Mouse (Mus musculus): ENCODE data around the gene Itga11. TPM values are rescaled to one million over a fixed set of nuclear protein-coding genes. Genes with fewer than 3 reads are reported as not detected.

The Itga11 gene
- polyA plus RNA-seq, 1 experiment from 2014 or later = 3.0 TPM

GRCm38 (mm10) chr9:62696799-62697198 is 19.2 kb downstream of the Itga11 start:
- H3K9me3 ChIP-seq (ENCODE audit: control insufficient read depth, low read length) = no peaks in the 10 kb centered on the region
- no peaks in the 10 kb centered on the region for H3K4me1 ChIP-seq (ENCODE audit: control insufficient read depth, insufficient read depth, low read length)
- H3K36me3 ChIP-seq (ENCODE audit: control insufficient read depth, insufficient read depth, low read length) = no peaks in the 10 kb centered on the region
- H3K27ac ChIP-seq (ENCODE audit: low read depth, low read length) = no peak overlapping the region
- H3K9ac ChIP-seq (ENCODE audit: low read length) = no peak overlapping the region
- WGBS = 88% methylated on average over 4 of the region's 4 CpGs
- no peak for ATAC-seq (ENCODE audit: insufficient read depth, low FRiP score, low TSS enrichment)
- no peaks in the 10 kb centered on the region for H3K27me3 ChIP-seq (ENCODE audit: control insufficient read depth, insufficient read depth, low read length)
- H3K4me3 ChIP-seq (ENCODE audit: low read depth, low read length) = no peak overlapping the region
- H3K4me2 ChIP-seq (ENCODE audit: low read depth) = no peak overlapping the region
- no peak for DNase-seq (ENCODE audit: low spot score)

DNA sequence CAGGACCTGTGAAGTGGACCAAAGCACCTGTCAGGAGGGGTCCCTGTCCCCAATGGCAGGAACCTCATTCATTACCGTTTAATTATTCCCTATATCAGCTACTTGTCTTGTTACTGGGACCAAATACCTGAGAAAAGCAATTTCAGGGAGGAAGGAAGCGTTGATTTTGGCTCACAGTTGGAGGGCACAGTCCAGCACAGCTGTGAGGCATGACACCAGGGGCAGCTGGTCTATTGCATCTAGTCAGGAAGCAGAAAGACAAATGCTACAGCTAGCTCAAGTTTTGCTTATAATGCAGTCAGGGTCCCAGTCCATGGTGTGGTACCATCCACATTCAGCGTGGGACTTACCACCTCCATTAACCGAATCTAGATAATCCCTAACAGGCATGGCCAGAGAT is 29.6 kb downstream of the Itga11 start:
- no peaks in the 10 kb centered on the region for H3K27me3 ChIP-seq (ENCODE audit: control insufficient read depth, insufficient read depth, low read length)
- no peak for DNase-seq (ENCODE audit: low spot score)
- WGBS = 78% methylated on average over 4 of the region's 4 CpGs
- H3K9me3 ChIP-seq (ENCODE audit: control insufficient read depth, low read length) = no peaks in the 10 kb centered on the region
- H3K4me3 ChIP-seq (ENCODE audit: low read depth, low read length) = no peak overlapping the region
- H3K27ac ChIP-seq (ENCODE audit: low read depth, low read length) = no peak overlapping the region
- no peaks in the 10 kb centered on the region for H3K36me3 ChIP-seq (ENCODE audit: control insufficient read depth, insufficient read depth, low read length)
- no peak for ATAC-seq (ENCODE audit: insufficient read depth, low FRiP score, low TSS enrichment)
- no peak overlapping the region for H3K4me2 ChIP-seq (ENCODE audit: low read depth)
- no peak overlapping the region for H3K9ac ChIP-seq (ENCODE audit: low read length)
- H3K4me1 ChIP-seq (ENCODE audit: control insufficient read depth, insufficient read depth, low read length) = no peaks in the 10 kb centered on the region

DNA sequence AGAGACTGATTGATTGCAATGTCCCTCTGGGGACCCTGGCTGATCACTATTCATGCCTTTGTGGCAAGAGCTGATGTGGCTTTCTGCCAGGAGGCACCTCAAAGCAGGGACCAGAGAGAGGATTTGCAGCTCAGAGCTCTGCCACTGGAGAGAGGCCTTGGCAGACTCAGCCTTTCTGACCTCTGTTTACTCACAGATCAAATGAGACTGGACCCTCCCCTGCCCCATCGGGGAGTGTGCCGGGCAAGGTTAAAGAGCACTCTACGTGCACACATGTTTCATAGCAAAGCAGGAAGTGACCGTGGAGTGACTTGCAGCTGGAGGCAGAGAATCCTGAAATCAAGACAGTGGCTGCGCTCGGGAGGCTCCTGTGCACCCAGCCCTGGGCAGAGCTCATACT is 30.2 kb downstream of the Itga11 start:
- H3K27ac ChIP-seq (ENCODE audit: low read depth, low read length) = no peak overlapping the region

GRCm38 (mm10) chr9:62709983-62710382 is 32.4 kb downstream of the Itga11 start:
- Histone ChIP-seq H3K4me3 (ENCODE audit: low read depth, low read length) (no peak overlapping the region), H3K9me3 (ENCODE audit: control insufficient read depth, low read length) (no peaks in the 10 kb centered on the region), H3K4me2 (ENCODE audit: low read depth) (no peak overlapping the region), H3K36me3 (ENCODE audit: control insufficient read depth, insufficient read depth, low read length) (no peaks in the 10 kb centered on the region), H3K27me3 (ENCODE audit: control insufficient read depth, insufficient read depth, low read length) (no peaks in the 10 kb centered on the region), H3K9ac (ENCODE audit: low read length) (no peak overlapping the region), H3K27ac (ENCODE audit: low read depth, low read length) (no peak overlapping the region), H3K4me1 (ENCODE audit: control insufficient read depth, insufficient read depth, low read length) (no peaks in the 10 kb centered on the region)
- WGBS = 93% methylated on average over 5 of the region's 5 CpGs
- no peak for ATAC-seq (ENCODE audit: insufficient read depth, low FRiP score, low TSS enrichment)
- DNase-seq (ENCODE audit: low spot score) = no peak

More for the DNA sequence above, 30.2 kb downstream of the Itga11 start:
- no peak overlapping the region for H3K4me2 ChIP-seq (ENCODE audit: low read depth)
- H3K36me3 ChIP-seq (ENCODE audit: control insufficient read depth, insufficient read depth, low read length) = no peaks in the 10 kb centered on the region
- no peaks in the 10 kb centered on the region for H3K9me3 ChIP-seq (ENCODE audit: control insufficient read depth, low read length)
- no peaks in the 10 kb centered on the region for H3K4me1 ChIP-seq (ENCODE audit: control insufficient read depth, insufficient read depth, low read length)
- H3K9ac ChIP-seq (ENCODE audit: low read length) = no peak overlapping the region
- WGBS = 51% methylated on average over 6 of the region's 6 CpGs
- no peak overlapping the region for H3K4me3 ChIP-seq (ENCODE audit: low read depth, low read length)
- no peak for ATAC-seq (ENCODE audit: insufficient read depth, low FRiP score, low TSS enrichment)
- DNase-seq (ENCODE audit: low spot score) = no peak
- no peaks in the 10 kb centered on the region for H3K27me3 ChIP-seq (ENCODE audit: control insufficient read depth, insufficient read depth, low read length)

DNA sequence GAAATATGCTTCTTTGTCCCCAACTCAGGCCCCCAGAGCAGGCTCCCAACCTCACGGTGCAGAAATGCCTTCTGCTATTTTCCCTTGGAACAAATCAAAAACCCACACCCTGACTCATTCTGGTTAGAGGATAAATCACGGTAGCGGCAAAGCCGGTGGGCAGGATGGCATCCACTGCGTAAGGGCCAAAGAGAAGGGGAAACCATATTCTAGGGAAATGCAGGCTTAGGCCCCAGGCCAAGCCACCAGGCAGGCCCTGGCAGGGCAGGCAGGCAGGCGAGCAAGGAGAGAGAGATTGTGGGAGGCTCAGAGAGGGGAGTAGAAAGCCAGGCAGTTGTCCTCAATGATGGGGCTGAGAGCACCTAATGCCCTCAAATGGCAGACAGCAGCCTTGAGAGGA is 34.7 kb downstream of the Itga11 start:
- Histone ChIP-seq H3K4me3 (ENCODE audit: low read depth, low read length) (no peak overlapping the region), H3K4me2 (ENCODE audit: low read depth) (no peak overlapping the region), H3K9ac (ENCODE audit: low read length) (no peak overlapping the region), H3K36me3 (ENCODE audit: control insufficient read depth, insufficient read depth, low read length) (no peaks in the 10 kb centered on the region), H3K4me1 (ENCODE audit: control insufficient read depth, insufficient read depth, low read length) (no peaks in the 10 kb centered on the region), H3K27ac (ENCODE audit: low read depth, low read length) (no peak overlapping the region), H3K9me3 (ENCODE audit: control insufficient read depth, low read length) (no peaks in the 10 kb centered on the region), H3K27me3 (ENCODE audit: control insufficient read depth, insufficient read depth, low read length) (no peaks in the 10 kb centered on the region)
- ATAC-seq (ENCODE audit: insufficient read depth, low FRiP score, low TSS enrichment) (no peak), DNase-seq (ENCODE audit: low spot score) (no peak)
- 80% methylated on average over 6 of the region's 6 CpGs for WGBS

GRCm38 (mm10) chr9:62713040-62713439 is 35.4 kb downstream of the Itga11 start:
- WGBS = 82% methylated on average over 8 of the region's 8 CpGs
- Histone ChIP-seq H3K36me3 (ENCODE audit: control insufficient read depth, insufficient read depth, low read length) (no peaks in the 10 kb centered on the region), H3K9ac (ENCODE audit: low read length) (no peak overlapping the region), H3K27ac (ENCODE audit: low read depth, low read length) (no peak overlapping the region), H3K4me1 (ENCODE audit: control insufficient read depth, insufficient read depth, low read length) (no peaks in the 10 kb centered on the region; the same call in 1 of the 2 replicates), H3K27me3 (ENCODE audit: control insufficient read depth, insufficient read depth, low read length) (no peaks in the 10 kb centered on the region), H3K4me2 (ENCODE audit: low read depth) (no peak overlapping the region), H3K4me3 (ENCODE audit: low read depth, low read length) (no peak overlapping the region), H3K9me3 (ENCODE audit: control insufficient read depth, low read length) (no peaks in the 10 kb centered on the region)
- DNase-seq (ENCODE audit: low spot score) (no peak), ATAC-seq (ENCODE audit: insufficient read depth, low FRiP score, low TSS enrichment) (no peak)

DNA sequence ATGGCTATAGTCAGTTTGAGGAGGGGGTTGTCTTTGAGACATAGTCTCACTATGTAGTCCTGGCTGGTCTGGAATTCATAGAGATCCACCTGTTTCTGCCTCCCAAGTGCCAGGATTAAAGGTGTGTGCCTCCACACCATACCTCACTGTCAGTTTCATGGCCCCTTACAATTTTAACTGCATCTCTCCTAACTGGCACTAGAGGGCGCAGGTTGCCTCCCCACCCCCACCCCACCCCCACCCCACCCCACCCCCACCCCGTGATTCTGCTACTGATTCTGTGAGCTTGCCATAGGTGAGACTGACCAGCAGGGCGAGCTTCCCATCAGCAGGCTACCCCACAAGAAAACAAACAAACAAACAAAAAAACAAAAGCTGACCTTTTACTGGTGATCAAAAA is 36.7 kb downstream of the Itga11 start:
- Histone ChIP-seq H3K4me3 (ENCODE audit: low read depth, low read length) (no peak overlapping the region), H3K27ac (ENCODE audit: low read depth, low read length) (no peak overlapping the region), H3K4me2 (ENCODE audit: low read depth) (no peak overlapping the region), H3K27me3 (ENCODE audit: control insufficient read depth, insufficient read depth, low read length) (no peaks in the 10 kb centered on the region), H3K36me3 (ENCODE audit: control insufficient read depth, insufficient read depth, low read length) (no peaks in the 10 kb centered on the region), H3K4me1 (ENCODE audit: control insufficient read depth, insufficient read depth, low read length) (peaks cover 7% of the 10 kb centered on the region), H3K9ac (ENCODE audit: low read length) (no peak overlapping the region), H3K9me3 (ENCODE audit: control insufficient read depth, low read length) (no peaks in the 10 kb centered on the region)
- no peak for ATAC-seq (ENCODE audit: insufficient read depth, low FRiP score, low TSS enrichment)
- no peak for DNase-seq (ENCODE audit: low spot score)
- WGBS = 50% methylated on average over 3 of the region's 3 CpGs

DNA sequence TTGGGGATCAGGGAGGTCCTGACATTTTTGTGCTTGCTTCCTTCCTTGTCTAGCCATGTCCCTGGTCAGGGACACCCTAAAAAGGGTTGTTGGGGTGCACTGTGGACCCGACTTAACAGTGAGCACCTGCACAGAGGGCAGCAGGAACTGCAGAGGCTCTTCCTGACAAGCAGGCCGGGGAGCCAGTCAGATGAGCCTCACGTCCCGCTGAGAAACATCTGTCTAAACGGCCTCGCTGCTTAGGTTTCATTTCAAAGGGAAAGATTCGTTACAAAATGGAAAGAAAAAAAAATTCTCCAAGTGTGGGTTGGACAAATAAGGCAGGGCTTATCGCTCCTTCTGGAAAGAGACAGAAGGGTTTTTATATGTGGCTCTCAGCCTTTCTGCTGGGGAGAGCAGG is 40.4 kb downstream of the Itga11 start:
- Histone ChIP-seq H3K36me3 (ENCODE audit: control insufficient read depth, insufficient read depth, low read length) (no peaks in the 10 kb centered on the region), H3K4me1 (ENCODE audit: control insufficient read depth, insufficient read depth, low read length) (peaks cover 7% of the 10 kb centered on the region), H3K9ac (ENCODE audit: low read length) (no peak overlapping the region), H3K4me2 (ENCODE audit: low read depth) (no peak overlapping the region), H3K27ac (ENCODE audit: low read depth, low read length) (0 out of 2 replicates have a peak overlapping the region, but pooled peaks have one; percentile 46), H3K9me3 (ENCODE audit: control insufficient read depth, low read length) (no peaks in the 10 kb centered on the region), H3K27me3 (ENCODE audit: control insufficient read depth, insufficient read depth, low read length) (no peaks in the 10 kb centered on the region), H3K4me3 (ENCODE audit: low read depth, low read length) (no peak overlapping the region)
- 49% methylated on average over 8 of the region's 8 CpGs for WGBS
- no peak for ATAC-seq (ENCODE audit: insufficient read depth, low FRiP score, low TSS enrichment)
- DNase-seq (ENCODE audit: low spot score) = no peak

- no peaks in the 10 kb centered on the region for H3K27me3 ChIP-seq (ENCODE audit: control insufficient read depth, insufficient read depth, low read length)
- no peak overlapping the region for H3K4me3 ChIP-seq (ENCODE audit: low read depth, low read length)
- DNase-seq (ENCODE audit: low spot score) (no peak), ATAC-seq (ENCODE audit: insufficient read depth, low FRiP score, low TSS enrichment) (no peak)
- no peak overlapping the region for H3K9ac ChIP-seq (ENCODE audit: low read length)
- H3K4me2 ChIP-seq (ENCODE audit: low read depth) = no peak overlapping the region
- WGBS = 75% methylated on average over 2 of the region's 2 CpGs
- no peaks in the 10 kb centered on the region for H3K36me3 ChIP-seq (ENCODE audit: control insufficient read depth, insufficient read depth, low read length)
- no peak overlapping the region for H3K27ac ChIP-seq (ENCODE audit: low read depth, low read length)
- no peaks in the 10 kb centered on the region for H3K9me3 ChIP-seq (ENCODE audit: control insufficient read depth, low read length)
- H3K4me1 ChIP-seq (ENCODE audit: control insufficient read depth, insufficient read depth, low read length) = peaks cover 9% of the 10 kb centered on the region
These were observed 44.2 kb downstream of the Itga11 start for GRCm38 (mm10) chr9:62721791-62722190.

Measured in neural tube, embryonic 11.5 days (tissue).